Mouse (Mus musculus): Measurements from ENCODE around the gene Ppfibp1. TPM values are rescaled to one million over a fixed set of nuclear protein-coding genes. Genes with fewer than 3 reads are reported as not detected.

Ppfibp1 gene
- polyA plus RNA-seq, 1 experiment from 2014 or later = 15.2 TPM

GRCm38 (mm10) chr6:147043633-147044032, 155.3 kb downstream of the Ppfibp1 start:
- Histone ChIP-seq H3K4me2 (peak overlapping the region; percentile 77), H3K9me3 (no peaks in the 10 kb centered on the region), H3K4me3 (peak overlapping the region; percentile 93), H3K9ac (peak overlapping the region; percentile 92), H3K36me3 (peaks cover 27% of the 10 kb centered on the region), H3K27ac (replicated peaks) (no peak overlapping the region), H3K27me3 (peaks cover 10% of the 10 kb centered on the region), H3K4me1 (replicated peaks) (peaks cover 28% of the 10 kb centered on the region)
- no peak for ATAC-seq (ENCODE audit: low read depth)
- WGBS = 62% methylated on average over 7 of the region's 7 CpGs

- no peak for ATAC-seq (ENCODE audit: low read depth)
- H3K4me2 ChIP-seq = no peak overlapping the region
- no peaks in the 10 kb centered on the region for H3K27me3 ChIP-seq
- H3K4me3 ChIP-seq = no peak overlapping the region
- no peak overlapping the region for H3K27ac ChIP-seq (replicated peaks)
- H3K4me1 ChIP-seq (replicated peaks) = peaks cover 8% of the 10 kb centered on the region
- H3K36me3 ChIP-seq = peaks cover 75% of the 10 kb centered on the region
- no peak overlapping the region for H3K9ac ChIP-seq
- 96% methylated on average over 13 of the region's 13 CpGs for WGBS
- no peaks in the 10 kb centered on the region for H3K9me3 ChIP-seq
Measured at GRCm38 (mm10) chr6:147049239-147049805, 161.0 kb downstream of the Ppfibp1 start.

- Histone ChIP-seq H3K4me3 (no peak overlapping the region), H3K27me3 (no peaks in the 10 kb centered on the region), H3K9me3 (no peaks in the 10 kb centered on the region), H3K4me2 (no peak overlapping the region), H3K9ac (no peak overlapping the region), H3K36me3 (peaks cover 91% of the 10 kb centered on the region), H3K27ac (replicated peaks) (no peak overlapping the region), H3K4me1 (replicated peaks) (no peaks in the 10 kb centered on the region)
- ATAC-seq (ENCODE audit: low read depth) = no peak
- 93% methylated on average over 8 of the region's 8 CpGs for WGBS
Measured at GRCm38 (mm10) chr6:147051666-147052065, 163.4 kb downstream of the Ppfibp1 start.

DNA sequence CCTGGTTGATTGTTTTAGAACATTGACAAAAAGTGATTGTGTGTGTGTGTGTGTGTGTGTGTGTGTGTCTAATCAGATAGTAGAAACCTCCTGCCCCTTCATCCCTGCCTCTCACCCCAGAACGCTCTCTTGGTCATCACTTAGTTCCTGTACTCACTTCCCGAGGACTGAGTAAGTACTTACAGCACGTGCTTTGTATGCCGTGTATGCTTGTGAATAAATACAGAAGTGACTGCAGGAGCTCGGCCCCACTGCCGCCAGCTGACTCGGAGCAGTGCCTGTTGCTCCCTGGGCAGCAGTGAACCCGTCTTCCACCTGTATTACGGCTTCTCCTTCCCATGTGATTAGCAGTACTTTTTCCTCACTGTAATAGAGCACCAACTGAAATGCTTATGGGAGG, 164.2 kb downstream of the Ppfibp1 start:
- 94% methylated on average over 9 of the region's 9 CpGs for WGBS

DNA sequence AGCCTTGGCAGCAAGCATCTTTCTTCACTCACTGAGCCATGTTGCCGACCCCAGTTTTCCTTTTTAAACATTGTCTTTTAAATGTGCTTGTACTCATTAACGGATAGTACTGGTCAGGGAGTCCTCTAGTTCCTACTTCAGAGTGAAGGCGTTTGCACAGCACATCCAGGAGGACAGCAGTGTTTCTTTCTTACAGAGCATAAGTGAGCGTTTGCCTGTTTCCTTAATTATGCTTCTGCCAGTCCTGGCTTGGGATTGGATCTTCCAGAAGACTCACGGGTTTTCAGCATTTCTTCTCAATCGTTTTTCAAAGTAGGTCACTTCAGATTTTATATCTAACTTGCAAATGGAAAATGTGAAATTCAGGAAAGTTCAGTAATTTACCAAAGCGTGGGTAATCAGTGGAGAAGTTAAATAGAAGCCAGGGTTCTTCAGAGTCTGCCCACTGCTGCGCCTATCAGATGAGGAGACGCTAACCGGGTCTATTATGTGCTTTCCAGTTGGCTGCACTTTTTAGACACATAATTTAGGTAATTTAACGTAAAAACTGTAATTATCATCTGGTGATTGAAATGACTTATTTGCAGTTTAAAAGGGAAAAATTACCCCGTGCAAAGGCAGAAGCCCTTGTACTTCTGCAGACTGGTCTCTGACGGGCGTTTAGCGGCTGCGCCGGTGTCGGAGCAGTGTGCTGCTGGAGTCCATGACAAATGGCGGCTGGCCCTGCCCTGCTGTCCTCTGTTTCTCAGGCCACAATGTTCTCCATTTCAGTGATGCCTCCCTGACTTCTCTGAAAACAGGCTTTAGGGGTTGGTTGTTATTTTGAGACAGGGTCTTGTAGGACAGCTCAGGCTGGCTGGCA, 165.7 kb downstream of the Ppfibp1 start:
- H3K9me3 ChIP-seq = no peaks in the 10 kb centered on the region
- 86% methylated on average over 19 of the region's 19 CpGs for WGBS
- ATAC-seq (ENCODE audit: low read depth) = no peak
- no peak overlapping the region for H3K9ac ChIP-seq
- H3K4me1 ChIP-seq (replicated peaks) = no peaks in the 10 kb centered on the region
- H3K4me2 ChIP-seq = no peak overlapping the region
- H3K36me3 ChIP-seq = peaks cover 86% of the 10 kb centered on the region
- no peak overlapping the region for H3K4me3 ChIP-seq
- no peaks in the 10 kb centered on the region for H3K27me3 ChIP-seq
- H3K27ac ChIP-seq (replicated peaks) = no peak overlapping the region

More for the DNA sequence above, 164.2 kb downstream of the Ppfibp1 start:
- Histone ChIP-seq H3K36me3 (peaks cover 91% of the 10 kb centered on the region), H3K27ac (replicated peaks) (no peak overlapping the region), H3K4me3 (no peak overlapping the region), H3K4me2 (no peak overlapping the region), H3K9me3 (no peaks in the 10 kb centered on the region), H3K9ac (no peak overlapping the region), H3K27me3 (no peaks in the 10 kb centered on the region), H3K4me1 (replicated peaks) (no peaks in the 10 kb centered on the region)
- no peak for ATAC-seq (ENCODE audit: low read depth)

DNA sequence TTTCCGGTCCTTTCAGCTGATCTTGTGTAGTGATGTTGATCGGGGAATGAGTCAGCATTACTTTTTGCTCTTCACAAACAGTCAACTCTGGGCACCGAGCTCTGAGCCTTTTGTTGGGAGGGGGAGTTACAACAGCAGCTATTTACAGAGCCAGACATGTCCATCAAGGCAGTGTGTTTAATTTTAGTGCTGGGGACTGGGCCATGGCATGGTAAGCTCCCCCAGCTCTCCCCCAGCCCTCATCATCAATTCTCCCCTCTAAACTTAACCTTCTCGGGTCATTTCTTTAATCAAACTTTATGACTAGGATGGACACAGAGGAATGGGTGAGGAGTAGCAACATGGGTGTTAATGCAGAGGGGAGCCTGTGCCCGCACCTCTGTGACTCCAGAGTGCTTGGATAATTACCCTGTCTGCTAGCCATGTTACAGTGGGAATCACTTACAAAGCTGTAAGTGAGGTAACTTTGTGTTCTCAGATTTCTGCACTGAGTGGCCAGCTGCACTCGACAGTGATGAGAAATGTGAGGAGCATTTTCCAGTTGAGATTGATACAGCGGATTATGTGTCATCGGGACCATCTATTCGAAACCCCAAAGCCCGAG, 167.2 kb downstream of the Ppfibp1 start:
- no peaks in the 10 kb centered on the region for H3K9me3 ChIP-seq
- H3K9ac ChIP-seq = no peak overlapping the region
- H3K27me3 ChIP-seq = no peaks in the 10 kb centered on the region
- H3K27ac ChIP-seq (replicated peaks) = no peak overlapping the region
- no peak overlapping the region for H3K4me2 ChIP-seq
- H3K4me1 ChIP-seq (replicated peaks) = no peaks in the 10 kb centered on the region
- H3K4me3 ChIP-seq = no peak overlapping the region
- no peak for ATAC-seq (ENCODE audit: low read depth)
- peaks cover 79% of the 10 kb centered on the region for H3K36me3 ChIP-seq
- WGBS = 88% methylated on average over 10 of the region's 10 CpGs

- Histone ChIP-seq H3K9me3 (no peaks in the 10 kb centered on the region), H3K4me2 (no peak overlapping the region), H3K4me3 (no peak overlapping the region), H3K4me1 (replicated peaks) (peaks cover 19% of the 10 kb centered on the region), H3K36me3 (peaks cover 67% of the 10 kb centered on the region), H3K27me3 (no peaks in the 10 kb centered on the region), H3K27ac (replicated peaks) (no peak overlapping the region), H3K9ac (no peak overlapping the region)
- ATAC-seq (ENCODE audit: low read depth) = no peak
- 73% methylated on average over 7 of the region's 7 CpGs for WGBS
Measured at GRCm38 (mm10) chr6:147059326-147059725, 171.0 kb downstream of the Ppfibp1 start.

DNA sequence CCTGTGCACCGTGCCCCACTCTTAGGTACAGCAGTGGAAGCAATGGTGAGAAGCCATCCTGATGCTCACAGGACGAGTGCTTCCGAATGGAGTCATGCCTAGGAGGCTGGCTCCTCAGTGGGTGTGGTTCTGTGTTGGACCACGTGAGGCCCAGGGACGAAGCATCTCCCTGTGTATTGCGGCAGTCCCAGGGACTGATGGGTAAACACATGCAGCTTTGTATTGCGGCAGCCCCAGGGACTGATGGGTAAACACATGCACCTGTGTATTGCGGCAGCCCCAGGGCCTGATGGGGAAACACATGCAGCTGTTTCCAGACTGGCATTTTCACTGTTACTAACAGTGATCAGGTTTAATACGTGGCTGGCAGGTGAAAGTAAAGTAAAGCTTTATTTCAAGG, 173.3 kb downstream of the Ppfibp1 start:
- ATAC-seq (ENCODE audit: low read depth) = peak; percentile 96
- no peaks in the 10 kb centered on the region for H3K27me3 ChIP-seq
- no peaks in the 10 kb centered on the region for H3K9me3 ChIP-seq
- no peak overlapping the region for H3K4me3 ChIP-seq
- 61% methylated on average over 9 of the region's 9 CpGs for WGBS
- H3K36me3 ChIP-seq = peaks cover 57% of the 10 kb centered on the region
- H3K27ac ChIP-seq (replicated peaks) = peak overlapping the region; percentile 61
- H3K4me2 ChIP-seq = peak overlapping the region; percentile 30; the same call in 1 of the 2 replicates
- peaks cover 19% of the 10 kb centered on the region for H3K4me1 ChIP-seq (replicated peaks)
- no peak overlapping the region for H3K9ac ChIP-seq

- Histone ChIP-seq H3K9ac (no peak overlapping the region), H3K4me1 (replicated peaks) (peaks cover 19% of the 10 kb centered on the region), H3K4me3 (no peak overlapping the region), H3K4me2 (peak overlapping the region; percentile 30; the same call in 1 of the 2 replicates), H3K27ac (replicated peaks) (peak overlapping the region; percentile 61), H3K27me3 (no peaks in the 10 kb centered on the region), H3K36me3 (peaks cover 57% of the 10 kb centered on the region), H3K9me3 (no peaks in the 10 kb centered on the region)
- WGBS = 57% methylated on average over 7 of the region's 7 CpGs
- ATAC-seq (ENCODE audit: low read depth) = peak; percentile 69
Measured at GRCm38 (mm10) chr6:147062034-147062433, 173.7 kb downstream of the Ppfibp1 start.

GRCm38 (mm10) chr6:147062694-147063093, 174.4 kb downstream of the Ppfibp1 start:
- Histone ChIP-seq H3K9me3 (no peaks in the 10 kb centered on the region), H3K4me2 (0 out of 2 replicates have a peak overlapping the region, but pooled peaks have one; percentile 30), H3K27ac (replicated peaks) (no peak overlapping the region), H3K4me1 (replicated peaks) (peaks cover 19% of the 10 kb centered on the region), H3K36me3 (peaks cover 58% of the 10 kb centered on the region), H3K27me3 (no peaks in the 10 kb centered on the region), H3K4me3 (no peak overlapping the region), H3K9ac (no peak overlapping the region)
- ATAC-seq (ENCODE audit: low read depth) = no peak
- WGBS = 89% methylated on average over 7 of the region's 7 CpGs

DNA sequence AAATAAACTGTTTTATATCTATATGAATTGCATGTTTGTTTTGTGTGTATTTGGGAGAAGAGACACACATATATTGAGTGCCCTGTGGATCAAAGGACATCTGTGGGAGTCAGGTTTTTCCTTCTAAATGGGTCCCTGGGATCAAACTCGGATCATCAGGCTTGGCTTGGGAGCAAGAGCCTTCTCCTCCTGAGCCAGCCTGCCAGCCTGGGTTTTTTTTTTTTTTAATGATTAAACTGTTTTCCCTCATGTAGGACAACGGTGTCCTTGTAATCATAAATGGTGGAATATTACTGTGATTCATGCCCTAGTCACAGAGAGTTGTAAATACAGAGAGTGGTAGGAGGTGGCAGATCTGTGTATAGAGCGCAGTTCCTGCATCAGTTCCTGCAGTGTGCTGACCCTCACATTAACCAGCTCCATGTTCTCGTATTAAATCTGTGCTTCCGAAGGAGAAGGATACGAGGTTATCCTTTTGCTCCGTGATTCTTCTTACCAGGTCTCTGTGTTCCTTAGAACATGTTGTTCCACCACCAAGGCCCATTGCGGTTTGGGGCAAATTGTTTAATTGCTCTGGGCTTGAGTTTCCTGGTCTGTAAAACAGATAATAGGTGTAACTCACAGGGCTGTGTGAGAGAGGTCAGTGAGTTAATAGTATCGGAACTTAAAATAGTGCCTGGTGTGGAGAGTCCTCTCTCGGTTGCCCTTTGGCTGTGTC, 176.1 kb downstream of the Ppfibp1 start:
- 78% methylated on average over 10 of the region's 10 CpGs for WGBS
- H3K36me3 ChIP-seq = peaks cover 52% of the 10 kb centered on the region

DNA sequence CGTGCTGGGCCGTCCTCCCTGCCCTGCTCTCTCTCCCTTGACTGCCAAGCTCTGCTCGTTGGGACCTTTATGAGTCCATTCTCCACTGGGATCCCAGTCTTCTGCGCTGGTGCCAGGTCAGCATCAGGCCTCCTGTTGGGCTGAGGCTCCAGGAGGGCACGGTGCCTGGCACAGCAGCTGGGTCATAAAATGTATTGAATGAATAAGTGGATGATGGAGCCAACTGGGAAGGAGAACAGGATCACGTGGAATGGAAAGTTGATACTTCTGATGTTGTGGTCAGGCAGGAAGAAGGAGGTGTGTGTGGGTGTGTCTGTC, 176.6 kb downstream of the Ppfibp1 start:
- peaks cover 49% of the 10 kb centered on the region for H3K36me3 ChIP-seq
- ATAC-seq (ENCODE audit: low read depth) = no peak
- H3K9me3 ChIP-seq = no peaks in the 10 kb centered on the region
- no peak overlapping the region for H3K9ac ChIP-seq
- no peak overlapping the region for H3K4me3 ChIP-seq
- H3K4me1 ChIP-seq (replicated peaks) = peaks cover 19% of the 10 kb centered on the region
- no peak overlapping the region for H3K27ac ChIP-seq (replicated peaks)
- H3K27me3 ChIP-seq = no peaks in the 10 kb centered on the region
- H3K4me2 ChIP-seq = no peak overlapping the region
- WGBS = 57% methylated on average over 6 of the region's 6 CpGs

More for the DNA sequence above, 176.1 kb downstream of the Ppfibp1 start:
- Histone ChIP-seq H3K27me3 (no peaks in the 10 kb centered on the region), H3K9me3 (no peaks in the 10 kb centered on the region), H3K27ac (replicated peaks) (no peak overlapping the region), H3K4me2 (no peak overlapping the region), H3K4me1 (replicated peaks) (peaks cover 19% of the 10 kb centered on the region), H3K4me3 (no peak overlapping the region), H3K9ac (no peak overlapping the region)
- ATAC-seq (ENCODE audit: low read depth) = no peak
